Mouse (Mus musculus): ENCODE results near the gene Evl.

DNA sequence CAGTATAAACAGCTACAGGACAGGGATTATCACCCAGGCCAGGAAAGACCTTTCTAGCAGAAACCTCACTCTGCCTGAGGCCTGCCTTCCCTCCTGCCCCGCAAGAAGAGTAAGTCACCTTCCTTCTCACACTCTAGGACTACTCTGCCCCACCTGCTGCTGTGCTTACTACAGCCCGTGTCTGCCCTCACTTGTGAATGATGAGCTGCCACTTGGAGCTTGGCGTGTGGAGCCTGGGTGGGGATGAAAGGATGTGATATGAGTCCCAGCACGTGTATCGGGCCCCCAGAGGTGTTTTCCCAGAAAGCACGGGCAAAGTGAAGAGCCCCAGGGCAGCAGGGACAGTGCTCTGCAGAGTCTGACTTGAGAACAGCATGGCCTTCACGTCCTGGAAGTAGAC, 63.0 kb downstream of the Evl start:
- TF ChIP-seq CTCF (conservative IDR thresholded peaks at IDR 0.05; ENCODE audit: low read length) (no peak), NANOG (IDR thresholded peaks at IDR 0.05; ENCODE audit: borderline replicate concordance, low read length) (no peak)
